Mouse (Mus musculus): ENCODE data around the gene Atp6v0b. TPM values are rescaled to one million over a fixed set of nuclear protein-coding genes. Genes with fewer than 3 reads are reported as not detected.
A peak's percentile ranks its signal among the peaks of the same experiment; 100 is the strongest.

Atp6v0b gene
- polyA plus RNA-seq, 1 experiment: 296 TPM

DNA sequence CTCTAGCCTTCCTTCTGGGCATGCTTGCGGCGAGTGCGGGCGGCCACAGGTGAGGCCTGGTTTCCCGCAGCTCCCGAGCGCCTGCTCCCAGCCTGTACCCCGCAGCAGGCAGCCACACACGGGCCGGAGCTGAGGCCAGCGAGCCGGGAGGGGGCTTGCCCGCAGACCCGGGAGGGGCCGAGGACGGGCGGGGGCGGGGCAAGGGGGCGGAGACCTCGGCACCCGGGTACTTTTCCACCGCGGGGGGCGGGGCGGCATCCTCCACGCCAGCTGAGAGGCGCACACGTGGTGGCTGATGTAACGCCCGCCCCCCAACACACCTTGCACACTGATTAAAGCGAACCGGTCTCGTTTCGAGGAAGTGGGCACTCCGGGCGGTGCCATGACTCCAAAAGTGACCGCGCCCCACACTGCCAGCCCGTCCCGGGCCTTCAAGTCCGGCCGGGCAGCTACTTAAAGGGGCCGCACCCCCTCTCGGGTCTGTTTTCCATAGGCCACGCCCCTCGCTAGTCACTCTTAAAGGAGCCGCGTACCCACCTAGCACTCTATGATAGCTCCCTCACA, 50.8 kb downstream of the Atp6v0b start:
- no peaks in the 10 kb centered on the region for H3K27me3 ChIP-seq (ENCODE audit: control insufficient read depth, insufficient read depth, insufficient read length)

GRCm38 (mm10) chr4:117835531-117836111, 51.5 kb downstream of the Atp6v0b start:
- Histone ChIP-seq H3K36me3 (ENCODE audit: control insufficient read depth, insufficient read depth) (no peaks in the 10 kb centered on the region), H3K79me3 (ENCODE audit: low read depth) (no peaks in the 10 kb centered on the region), H3K79me2 (ENCODE audit: control insufficient read depth, insufficient read depth) (no peaks in the 10 kb centered on the region), H3K27me3 (ENCODE audit: control insufficient read depth, insufficient read depth, insufficient read length) (no peaks in the 10 kb centered on the region), H3K4me3 (ENCODE audit: insufficient read depth, poor library complexity, severe bottlenecking) (peak overlapping the region; percentile 53), H3ac (ENCODE audit: control insufficient read depth, insufficient read length, low read depth) (peak overlapping the region; percentile 95)
- no peak for TF ChIP-seq MYOD1 (IDR thresholded peaks at IDR 0.05; ENCODE audit: control insufficient read depth, insufficient read length, low read depth)
- TF ChIP-seq FOSL1 (IDR thresholded peaks at IDR 0.05; ENCODE audit: insufficient read depth, low read length, poor library complexity, severe bottlenecking): no peak
- TF ChIP-seq CEBPB (IDR thresholded peaks at IDR 0.05; ENCODE audit: low read depth): no peak
- no peak for TF ChIP-seq MYOG (IDR thresholded peaks at IDR 0.05; ENCODE audit: control insufficient read depth, extremely low read depth, insufficient read length)
- no peak for TF ChIP-seq CTCF (IDR thresholded peaks at IDR 0.05; ENCODE audit: control insufficient read depth, insufficient read depth, insufficient read length)
- TF ChIP-seq USF1 (IDR thresholded peaks at IDR 0.05; ENCODE audit: low read depth): no peak

More for the DNA sequence above, 50.8 kb downstream of the Atp6v0b start:
- peak overlapping the region; percentile 53 for H3K4me3 ChIP-seq (ENCODE audit: insufficient read depth, poor library complexity, severe bottlenecking)
- H3K79me2 ChIP-seq (ENCODE audit: control insufficient read depth, insufficient read depth): no peaks in the 10 kb centered on the region
- TF ChIP-seq USF1 (IDR thresholded peaks at IDR 0.05; ENCODE audit: low read depth): no peak
- TF ChIP-seq CTCF (IDR thresholded peaks at IDR 0.05; ENCODE audit: control insufficient read depth, insufficient read depth, insufficient read length): no peak
- no peak for TF ChIP-seq MYOD1 (IDR thresholded peaks at IDR 0.05; ENCODE audit: control insufficient read depth, insufficient read length, low read depth)
- H3K36me3 ChIP-seq (ENCODE audit: control insufficient read depth, insufficient read depth): no peaks in the 10 kb centered on the region
- H3ac ChIP-seq (ENCODE audit: control insufficient read depth, insufficient read length, low read depth): peak overlapping the region; percentile 95
- H3K79me3 ChIP-seq (ENCODE audit: low read depth): no peaks in the 10 kb centered on the region

DNA sequence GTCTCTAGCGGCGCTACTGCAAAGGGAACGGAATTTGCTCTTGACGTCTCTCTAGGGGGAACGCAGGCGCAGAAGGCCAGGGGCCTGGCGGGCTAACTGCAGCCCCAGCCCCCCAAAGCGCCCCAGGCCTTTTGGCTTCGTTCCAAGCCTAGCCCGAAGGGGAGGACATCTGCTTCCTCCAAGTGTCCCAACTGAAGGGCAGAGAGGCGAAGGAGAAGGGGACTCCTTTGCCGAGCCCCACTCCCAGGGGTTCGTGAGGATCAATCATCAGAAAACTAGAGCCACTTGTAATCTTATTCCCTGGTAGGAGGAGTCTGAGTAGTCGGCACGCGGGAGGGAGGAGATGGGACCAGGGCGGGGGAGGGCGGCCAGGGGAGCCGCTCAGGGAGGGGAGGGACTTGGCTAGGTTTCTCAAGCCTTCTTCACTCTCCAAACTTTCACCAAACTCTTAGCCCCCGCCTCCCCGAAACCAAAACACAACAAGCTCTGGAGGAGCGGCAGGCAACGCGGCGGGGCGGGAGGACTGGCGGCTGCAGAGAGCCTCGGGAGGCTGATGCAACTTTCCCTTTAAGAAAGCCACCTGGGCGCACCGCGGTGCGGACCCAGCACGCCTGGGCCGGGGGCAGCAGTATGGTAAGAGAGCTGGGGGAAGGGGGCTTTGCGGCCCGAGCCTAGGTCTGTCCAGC, 52.1 kb downstream of the Atp6v0b start:
- H3K79me3 ChIP-seq (ENCODE audit: low read depth): no peaks in the 10 kb centered on the region
- peak overlapping the region; percentile 95 for H3ac ChIP-seq (ENCODE audit: control insufficient read depth, insufficient read length, low read depth)
- H3K4me3 ChIP-seq (ENCODE audit: insufficient read depth, poor library complexity, severe bottlenecking): peak overlapping the region; percentile 53
- H3K79me2 ChIP-seq (ENCODE audit: control insufficient read depth, insufficient read depth): no peaks in the 10 kb centered on the region
- H3K36me3 ChIP-seq (ENCODE audit: control insufficient read depth, insufficient read depth): no peaks in the 10 kb centered on the region
- TF ChIP-seq MYOD1 (IDR thresholded peaks at IDR 0.05; ENCODE audit: control insufficient read depth, insufficient read length, low read depth) (no peak), USF1 (IDR thresholded peaks at IDR 0.05; ENCODE audit: low read depth) (no peak), MYOG (IDR thresholded peaks at IDR 0.05; ENCODE audit: control insufficient read depth, extremely low read depth, insufficient read length) (no peak), FOSL1 (IDR thresholded peaks at IDR 0.05; ENCODE audit: insufficient read depth, low read length, poor library complexity, severe bottlenecking) (no peak), MAX (IDR thresholded peaks at IDR 0.05) (no peak), CEBPB (IDR thresholded peaks at IDR 0.05; ENCODE audit: low read depth) (no peak), CTCF (IDR thresholded peaks at IDR 0.05; ENCODE audit: control insufficient read depth, insufficient read depth, insufficient read length) (no peak)
- no peaks in the 10 kb centered on the region for H3K27me3 ChIP-seq (ENCODE audit: control insufficient read depth, insufficient read depth, insufficient read length)

- Histone ChIP-seq H3K79me2 (ENCODE audit: control insufficient read depth, insufficient read depth) (no peaks in the 10 kb centered on the region), H3K79me3 (ENCODE audit: low read depth) (no peaks in the 10 kb centered on the region), H3ac (ENCODE audit: control insufficient read depth, insufficient read length, low read depth) (peak within 1 kb of the TSS; percentile 95), H3K27me3 (ENCODE audit: control insufficient read depth, insufficient read depth, insufficient read length) (no peaks in the 10 kb centered on the region), H3K36me3 (ENCODE audit: control insufficient read depth, insufficient read depth) (no peaks in the 10 kb centered on the region), H3K4me3 (ENCODE audit: insufficient read depth, poor library complexity, severe bottlenecking) (peak within 1 kb of the TSS; percentile 53)
- TF ChIP-seq USF1 (IDR thresholded peaks at IDR 0.05; ENCODE audit: low read depth) (no peak), MAX (IDR thresholded peaks at IDR 0.05) (no peak), CTCF (IDR thresholded peaks at IDR 0.05; ENCODE audit: control insufficient read depth, insufficient read depth, insufficient read length) (no peak), CEBPB (IDR thresholded peaks at IDR 0.05; ENCODE audit: low read depth) (no peak), MYOG (IDR thresholded peaks at IDR 0.05; ENCODE audit: control insufficient read depth, extremely low read depth, insufficient read length) (no peak), MYOD1 (IDR thresholded peaks at IDR 0.05; ENCODE audit: control insufficient read depth, insufficient read length, low read depth) (no peak), FOSL1 (IDR thresholded peaks at IDR 0.05; ENCODE audit: insufficient read depth, low read length, poor library complexity, severe bottlenecking) (no peak)
These were observed 52.7 kb downstream of the Atp6v0b start, which contains the start of gene Slc6a9 for GRCm38 (mm10) chr4:117834457-117834844. Gene Slc6a9, plus strand, starts transcription at chr4:117834506.

Other genes with a start within 250 kb of the Atp6v0b start
- 31.0 TPM for gene Dmap1, start 205.1 kb downstream of the Atp6v0b start, polyA plus RNA-seq (2012; fragmentation: generic; extraction: Trizol)
- gene Gm12845, start 162.9 kb downstream of the Atp6v0b start, polyA plus RNA-seq (2012; fragmentation: generic; extraction: Trizol): not detected
- not detected for gene Klf17, start 121.7 kb downstream of the Atp6v0b start, polyA plus RNA-seq (2012; fragmentation: generic; extraction: Trizol)
- gene Slc6a9, start 52.8 kb downstream of the Atp6v0b start, polyA plus RNA-seq (2012; fragmentation: generic; extraction: Trizol): 14.4 TPM
- 1.4 TPM for gene Ccdc24, start 14.8 kb downstream of the Atp6v0b start, polyA plus RNA-seq (2012; fragmentation: generic; extraction: Trizol)
- 37.7 TPM for gene B4galt2, start 3.8 kb downstream of the Atp6v0b start, polyA plus RNA-seq (2012; fragmentation: generic; extraction: Trizol)
- gene Dph2, start 4.7 kb upstream of the Atp6v0b start, polyA plus RNA-seq (2012; fragmentation: generic; extraction: Trizol): 16.4 TPM
- 43.6 TPM for gene Ipo13, start 27.7 kb upstream of the Atp6v0b start, polyA plus RNA-seq (2012; fragmentation: generic; extraction: Trizol)
- gene Artn, start 42.4 kb upstream of the Atp6v0b start, polyA plus RNA-seq (2012; fragmentation: generic; extraction: Trizol): 2.6 TPM
- 20.4 TPM for gene St3gal3, start 247.6 kb upstream of the Atp6v0b start, polyA plus RNA-seq (2012; fragmentation: generic; extraction: Trizol)